Mouse (Mus musculus) brain, embryonic 14.5 days (tissue): ENCODE data around the gene Emilin1.

ENCODE experiments used
- CTCF ChIP-seq: fragments of 200-500 bp; IDR thresholded peaks from 2 replicates; pipeline ENCODE4 v1.5.1; 2012; ENCODE audit warnings: inconsistent platforms, mild to moderate bottlenecking, moderate library complexity, borderline replicate concordance; ENCODE audit not compliant: insufficient read depth, insufficient read length; ENCODE audit errors: extremely low read depth
- POLR2A ChIP-seq: fragments of 200-500 bp; IDR thresholded peaks from 2 replicates; pipeline ENCODE4 v1.6.1; 2012; ENCODE audit warnings: mild to moderate bottlenecking, inconsistent platforms, borderline replicate concordance; ENCODE audit not compliant: poor library complexity, insufficient read depth, insufficient read length, severe bottlenecking; ENCODE audit errors: extremely low read depth

GRCm38 (mm10) chr5:30914849-30915248 is 1.6 kb downstream of the Emilin1 start:
- TF ChIP-seq POLR2A, result no peak
- no peak for TF ChIP-seq CTCF
